Mouse (Mus musculus) heart, embryonic 16.5 days (tissue): Measurements from ENCODE around the gene Txndc16. TPM values are rescaled to one million over a fixed set of nuclear protein-coding genes. Genes with fewer than 3 reads are reported as not detected.

ENCODE experiments used
- ATAC-seq: fragments of 200-750 bp; cut with Nextera tagmentation; replicated peaks from 2 replicates; pipeline ENCODE4 v1.8.0; 2017; ENCODE audit warnings: moderate number of reproducible peaks; ENCODE audit not compliant: insufficient read depth, low FRiP score; ENCODE audit errors: extremely low read depth
- H3K27ac ChIP-seq: fragments of 300-500 bp; sonication (generic); 2 replicates; pipeline ENCODE4 v1.5.1; 2014; ENCODE audit warnings: mild to moderate bottlenecking, low read length, control low read depth, moderate library complexity
- H3K27me3 ChIP-seq: fragments of 300-500 bp; sonication (generic); 2 replicates; pipeline ENCODE4 v1.6.1; 2014; ENCODE audit warnings: low read length, mixed read lengths; ENCODE audit not compliant: control insufficient read depth, insufficient read depth
- H3K36me3 ChIP-seq: fragments of 300-500 bp; sonication (generic); 2 replicates; pipeline ENCODE4 v1.6.1; 2014; ENCODE audit not compliant: control insufficient read depth, insufficient read depth
- H3K4me1 ChIP-seq: fragments of 300-500 bp; sonication (generic); 2 replicates; pipeline ENCODE4 v1.6.1; 2014; ENCODE audit warnings: low read length, mixed read lengths; ENCODE audit not compliant: control insufficient read depth, insufficient read depth
- H3K4me2 ChIP-seq: fragments of 300-500 bp; sonication (generic); 2 replicates; pipeline ENCODE4 v1.6.1; 2014; ENCODE audit warnings: low read depth, mild to moderate bottlenecking, control low read depth, low read length
- H3K4me3 ChIP-seq: fragments of 300-500 bp; sonication (generic); 2 replicates; pipeline ENCODE4 v1.5.1; 2014; ENCODE audit warnings: mild to moderate bottlenecking, control low read depth, low read length
- H3K9ac ChIP-seq: fragments of 300-500 bp; sonication (generic); 2 replicates; pipeline ENCODE4 v1.6.1; 2014; ENCODE audit warnings: low read length, control low read depth
- H3K9me3 ChIP-seq: fragments of 300-500 bp; sonication (generic); replicated peaks from 2 replicates; pipeline ENCODE4 v1.6.1; 2016; ENCODE audit warnings: low read length; ENCODE audit not compliant: control insufficient read depth
- WGBS: fragments of 180-500 bp; shearing (Covaris S2); extraction: QIAGEN DNeasy Blood & Tissue Kit; methylation state at CpG from one replicate; pipeline ENCODE4 v1.1.7; 2014; 5-methylcytosine and 5-hydroxymethylcytosine counted together
- polyA plus RNA-seq: library from polyadenylated mRNA; unstranded; fragments of >200 nt; fragmentation: Nextera tagmentation; extraction: Ambion mirVana; gene quantifications from 2 replicates; pipeline ENCODE4 v1.2.1, GENCODE M21; 2015

Txndc16 gene
- polyA plus RNA-seq, 1 experiment from 2014 or later: 13.1 TPM

DNA sequence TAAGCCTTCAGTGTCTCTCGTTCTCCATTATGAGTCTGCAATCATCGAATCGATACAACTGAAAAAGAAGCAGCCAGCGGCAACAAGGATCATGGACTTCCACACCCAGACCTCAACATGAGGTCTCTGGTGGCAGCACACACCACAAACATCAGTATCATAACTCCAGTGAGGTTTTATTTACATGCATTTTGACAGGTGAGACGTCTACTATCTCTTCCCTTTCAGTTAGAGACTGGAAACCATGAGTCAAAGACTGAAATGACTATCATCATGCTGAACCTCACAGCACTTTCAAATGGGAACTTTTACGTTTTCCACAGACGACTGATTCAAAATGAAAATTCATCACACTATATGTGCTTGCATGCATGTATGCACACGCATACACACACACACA is 117.9 kb downstream of the Txndc16 start:
- Histone ChIP-seq H3K4me3 (no peak overlapping the region), H3K4me1 (no peaks in the 10 kb centered on the region), H3K9ac (no peak overlapping the region), H3K27ac (no peak overlapping the region), H3K36me3 (no peaks in the 10 kb centered on the region), H3K9me3 (no peaks in the 10 kb centered on the region), H3K4me2 (no peak overlapping the region), H3K27me3 (no peaks in the 10 kb centered on the region)
- 83% methylated on average over 8 of the region's 8 CpGs for WGBS
- ATAC-seq: no peak

DNA sequence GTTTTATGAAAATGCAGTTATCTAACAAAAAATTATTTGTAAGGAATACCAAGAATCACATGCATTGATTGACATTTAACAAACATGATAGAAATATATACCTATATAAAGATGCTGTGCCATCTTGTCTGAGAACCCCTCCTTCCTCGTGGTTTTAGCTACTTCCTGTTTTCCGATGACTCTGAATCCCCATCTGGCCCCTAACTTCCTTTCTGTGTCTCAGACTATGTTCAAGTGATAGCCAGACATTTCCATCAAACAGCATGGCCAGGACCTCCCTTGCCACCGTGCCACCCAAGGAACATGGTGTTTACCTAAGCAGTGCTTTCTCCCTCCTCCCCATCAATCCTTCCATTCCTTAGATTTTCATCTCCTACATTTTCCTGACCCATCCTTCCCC is 127.8 kb downstream of the Txndc16 start:
- Histone ChIP-seq H3K9me3 (no peaks in the 10 kb centered on the region), H3K36me3 (no peaks in the 10 kb centered on the region), H3K9ac (no peak overlapping the region), H3K27me3 (no peaks in the 10 kb centered on the region), H3K27ac (no peak overlapping the region), H3K4me1 (no peaks in the 10 kb centered on the region), H3K4me3 (no peak overlapping the region), H3K4me2 (no peak overlapping the region)
- ATAC-seq: no peak
- 65% methylated on average over 3 of the region's 3 CpGs for WGBS

GRCm38 (mm10) chr14:45090011-45090410 is 130.1 kb downstream of the Txndc16 start:
- WGBS: 64% methylated on average over 4 of the region's 4 CpGs
- Histone ChIP-seq H3K9ac (no peak overlapping the region), H3K36me3 (no peaks in the 10 kb centered on the region), H3K4me2 (no peak overlapping the region), H3K4me1 (no peaks in the 10 kb centered on the region), H3K9me3 (no peaks in the 10 kb centered on the region), H3K27me3 (no peaks in the 10 kb centered on the region), H3K4me3 (no peak overlapping the region), H3K27ac (no peak overlapping the region)
- ATAC-seq: no peak

GRCm38 (mm10) chr14:45085651-45086425 is 134.3 kb downstream of the Txndc16 start:
- H3K27me3 ChIP-seq: no peaks in the 10 kb centered on the region
- H3K9ac ChIP-seq: no peak overlapping the region
- no peak for ATAC-seq
- no peak overlapping the region for H3K4me2 ChIP-seq
- H3K4me3 ChIP-seq: no peak overlapping the region
- no peaks in the 10 kb centered on the region for H3K4me1 ChIP-seq
- H3K36me3 ChIP-seq: no peaks in the 10 kb centered on the region
- 65% methylated on average over 5 of the region's 5 CpGs for WGBS
- no peaks in the 10 kb centered on the region for H3K9me3 ChIP-seq
- no peak overlapping the region for H3K27ac ChIP-seq

GRCm38 (mm10) chr14:45084656-45085280 is 135.4 kb downstream of the Txndc16 start:
- H3K27ac ChIP-seq: no peak overlapping the region
- WGBS: 78% methylated on average over 5 of the region's 5 CpGs
- H3K4me1 ChIP-seq: no peaks in the 10 kb centered on the region
- no peak overlapping the region for H3K4me2 ChIP-seq
- H3K9ac ChIP-seq: no peak overlapping the region
- H3K36me3 ChIP-seq: no peaks in the 10 kb centered on the region
- H3K9me3 ChIP-seq: no peaks in the 10 kb centered on the region
- no peak overlapping the region for H3K4me3 ChIP-seq
- no peaks in the 10 kb centered on the region for H3K27me3 ChIP-seq
- no peak for ATAC-seq

DNA sequence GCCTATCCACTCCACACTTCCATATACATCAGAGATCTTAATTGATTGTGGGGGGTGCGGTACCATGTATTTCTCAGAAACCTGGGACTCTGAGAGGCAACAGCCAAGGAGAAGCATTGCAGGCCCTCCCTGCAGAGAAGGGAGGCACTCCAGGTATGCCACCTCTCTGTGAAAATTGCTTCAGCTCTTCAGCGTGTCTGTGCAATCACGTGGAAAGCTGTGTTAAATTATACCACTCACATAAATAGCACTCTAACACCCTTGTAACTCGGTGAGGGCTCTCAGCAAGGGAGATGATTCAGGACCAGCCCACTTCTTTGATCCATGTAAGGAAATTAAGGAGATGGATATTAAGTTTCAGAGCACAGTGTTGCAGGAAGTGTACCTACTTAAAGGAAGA is 136.6 kb downstream of the Txndc16 start:
- no peaks in the 10 kb centered on the region for H3K4me1 ChIP-seq
- H3K4me3 ChIP-seq: no peak overlapping the region
- WGBS: 46% methylated on average over 4 of the region's 4 CpGs
- no peaks in the 10 kb centered on the region for H3K27me3 ChIP-seq
- no peaks in the 10 kb centered on the region for H3K36me3 ChIP-seq
- ATAC-seq: no peak
- H3K9me3 ChIP-seq: no peaks in the 10 kb centered on the region
- no peak overlapping the region for H3K4me2 ChIP-seq
- H3K9ac ChIP-seq: no peak overlapping the region
- no peak overlapping the region for H3K27ac ChIP-seq

Other genes with a start within 250 kb of the Txndc16 start
- 0.18 and 0.57 TPM in 2 replicates for gene Ptger2, start 232.1 kb downstream of the Txndc16 start, polyA plus RNA-seq
- 3.0 and 3.3 TPM in 2 replicates for gene Gpr137c, start 611 bp downstream of the Txndc16 start, polyA plus RNA-seq
- 28.1 and 32.2 TPM in 2 replicates for gene Ero1l, start 98.4 kb upstream of the Txndc16 start, polyA plus RNA-seq
- 110 and 134 TPM in 2 replicates for gene Psmc6, start 109.5 kb upstream of the Txndc16 start, polyA plus RNA-seq
- 49.2 and 61.5 TPM in 2 replicates for gene Styx, start 130.8 kb upstream of the Txndc16 start, polyA plus RNA-seq
- gene Gnpnat1, start 184.6 kb upstream of the Txndc16 start, polyA plus RNA-seq: 22.6 and 23.6 TPM in 2 replicates